Mouse (Mus musculus) MEL (cell line): ENCODE results near the gene Zmynd10. TPM values are rescaled to one million over a fixed set of nuclear protein-coding genes. Genes with fewer than 3 reads are reported as not detected.

Experiments used
- DNase-seq: peaks from one replicate; pipeline ENCODE4 v3.0.0; 2011; ENCODE audit warnings: low read depth, low spot score
- H3K27ac ChIP-seq: 2 replicates; pipeline ENCODE4 v1.5.1; 2012; ENCODE audit warnings: low read depth, mild to moderate bottlenecking, control low read depth, low read length, moderate library complexity; ENCODE audit not compliant: control insufficient read depth
- H3K27me3 ChIP-seq, 2 experiments: fragments of 150-350 bp in 1 of 2; sonication (generic) in 1 of 2; 2 replicates each; pipeline ENCODE4 v1.6.1; 2012; ENCODE audit warnings: low read length in 2 of 2, mild to moderate bottlenecking in 2 of 2, improper control_type of control experiment in 1 of 2, moderate library complexity in 1 of 2; ENCODE audit not compliant: insufficient read depth in 2 of 2, control insufficient read depth in 1 of 2
- H3K36me3 ChIP-seq, 2 experiments: 2 replicates each; pipeline ENCODE4 v1.6.1; 2012 to 2014; ENCODE audit warnings: low read length in 2 of 2, improper control_type of control experiment in 1 of 2, inconsistent platforms in 1 of 2, mild to moderate bottlenecking in 1 of 2; ENCODE audit not compliant: insufficient read depth in 2 of 2, control insufficient read depth in 1 of 2
- H3K4me1 ChIP-seq, 2 experiments: fragments of 150-350 bp in 1 of 2; sonication (generic) in 1 of 2; 2 replicates each; pipeline ENCODE4 v1.6.1; 2012; ENCODE audit warnings: low read length in 2 of 2, improper control_type of control experiment in 1 of 2, mild to moderate bottlenecking in 1 of 2; ENCODE audit not compliant: insufficient read depth in 2 of 2, control insufficient read depth in 1 of 2
- H3K4me3 ChIP-seq, 2 experiments: fragments of 150-350 bp in 1 of 2; sonication (generic) in 1 of 2; 2 replicates each; pipeline ENCODE4 v1.5.1; 2012; ENCODE audit warnings: low read depth in 2 of 2, low read length in 2 of 2, mild to moderate bottlenecking in 2 of 2, moderate library complexity in 2 of 2, control low read depth in 1 of 2, improper control_type of control experiment in 1 of 2; ENCODE audit not compliant: control insufficient read depth in 1 of 2, insufficient read depth in 1 of 2
- H3K79me2 ChIP-seq: 2 replicates; pipeline ENCODE4 v1.6.1; 2012; ENCODE audit warnings: mild to moderate bottlenecking, low read length, moderate library complexity; ENCODE audit not compliant: control insufficient read depth, poor library complexity, insufficient read depth
- H3K9ac ChIP-seq: 2 replicates; pipeline ENCODE4 v1.6.1; 2012; ENCODE audit warnings: low read depth, mild to moderate bottlenecking, control low read depth, low read length, moderate library complexity; ENCODE audit not compliant: control insufficient read depth, poor library complexity, severe bottlenecking
- H3K9me3 ChIP-seq: fragments of 150-350 bp; sonication (generic); replicated peaks from 2 replicates; pipeline ENCODE4 v1.6.1; 2012; ENCODE audit warnings: mild to moderate bottlenecking, low read length, improper control_type of control experiment, moderate library complexity; ENCODE audit not compliant: insufficient read depth
- BHLHE40 ChIP-seq: IDR thresholded peaks from 2 replicates; pipeline ENCODE4 v1.6.1; 2012; ENCODE audit warnings: low read depth, mild to moderate bottlenecking, inconsistent platforms, low read length, improper control_type of control experiment, borderline replicate concordance
- E2F4 ChIP-seq: IDR thresholded peaks from 2 replicates; pipeline ENCODE4 v1.6.1; 2011; ENCODE audit warnings: low read depth, low read length, improper control_type of control experiment, borderline replicate concordance
- EP300 ChIP-seq, 2 experiments: IDR thresholded peaks; 2 replicates each; pipeline ENCODE4 v1.6.1; 2011; ENCODE audit warnings: improper control_type of control experiment in 2 of 2, low read length in 2 of 2, low read depth in 1 of 2, mild to moderate bottlenecking in 1 of 2
- ETS1 ChIP-seq: IDR thresholded peaks from 2 replicates; pipeline ENCODE4 v1.6.1; 2012; ENCODE audit warnings: low read depth, mild to moderate bottlenecking, inconsistent platforms, low read length, improper control_type of control experiment, moderate library complexity
- GATA1 ChIP-seq: IDR thresholded peaks from 2 replicates; pipeline ENCODE4 v1.6.1; 2011; ENCODE audit warnings: low read depth, low read length, improper control_type of control experiment
- HCFC1 ChIP-seq: IDR thresholded peaks from 2 replicates; pipeline ENCODE4 v1.6.1; 2012; ENCODE audit warnings: low read depth, mild to moderate bottlenecking, inconsistent platforms, low read length, improper control_type of control experiment, moderate library complexity
- MAZ ChIP-seq: IDR thresholded peaks from 2 replicates; pipeline ENCODE4 v1.6.1; 2012; ENCODE audit warnings: low read depth, mild to moderate bottlenecking, inconsistent platforms, low read length, improper control_type of control experiment
- MEF2A ChIP-seq: IDR thresholded peaks from 2 replicates; pipeline ENCODE4 v1.6.1; 2014; ENCODE audit warnings: low read depth, mild to moderate bottlenecking, inconsistent platforms, low read length, improper control_type of control experiment; ENCODE audit not compliant: poor library complexity, insufficient replicate concordance, severe bottlenecking; ENCODE audit errors: extremely low read depth
- NELFE ChIP-seq: IDR thresholded peaks from 2 replicates; pipeline ENCODE4 v1.6.1; 2011; ENCODE audit warnings: low read depth, low read length, improper control_type of control experiment
- POLR2AphosphoS2 ChIP-seq: IDR thresholded peaks from 2 replicates; pipeline ENCODE4 v1.6.1; 2011; ENCODE audit warnings: low read length, improper control_type of control experiment
- RCOR1 ChIP-seq: IDR thresholded peaks from 2 replicates; pipeline ENCODE4 v1.6.1; 2012; ENCODE audit warnings: low read depth, mild to moderate bottlenecking, inconsistent platforms, low read length, improper control_type of control experiment
- SIN3A ChIP-seq: IDR thresholded peaks from 2 replicates; pipeline ENCODE4 v1.6.1; 2012; ENCODE audit warnings: low read length, improper control_type of control experiment, inconsistent platforms
- TAL1 ChIP-seq: IDR thresholded peaks from 2 replicates; pipeline ENCODE4 v1.6.1; 2012; ENCODE audit warnings: mild to moderate bottlenecking, inconsistent platforms, low read length, moderate library complexity, mixed read lengths
- TCF12 ChIP-seq: IDR thresholded peaks from 2 replicates; pipeline ENCODE4 v1.6.1; 2014; ENCODE audit warnings: low read depth, mild to moderate bottlenecking, inconsistent platforms, low read length, improper control_type of control experiment, moderate library complexity
- UBTF ChIP-seq: IDR thresholded peaks from 2 replicates; pipeline ENCODE4 v1.6.1; 2012; ENCODE audit warnings: low read depth, mild to moderate bottlenecking, inconsistent platforms, low read length, improper control_type of control experiment, moderate library complexity, borderline replicate concordance; ENCODE audit not compliant: insufficient read depth
- ZC3H11A ChIP-seq: IDR thresholded peaks from 2 replicates; pipeline ENCODE4 v1.6.1; 2012; ENCODE audit warnings: low read depth, mild to moderate bottlenecking, inconsistent platforms, low read length, improper control_type of control experiment
- ZKSCAN1 ChIP-seq: IDR thresholded peaks from 2 replicates; pipeline ENCODE4 v1.6.1; 2012; ENCODE audit warnings: low read depth, mild to moderate bottlenecking, inconsistent platforms, low read length, improper control_type of control experiment, moderate library complexity
- ZNF384 ChIP-seq: IDR thresholded peaks from 2 replicates; pipeline ENCODE4 v1.6.1; 2012; ENCODE audit warnings: low read depth, mild to moderate bottlenecking, inconsistent platforms, low read length, improper control_type of control experiment
- polyA plus RNA-seq, 2 experiments: library from polyadenylated mRNA; stranded (reverse) in 1 of 2; unstranded in 1 of 2; fragments of >175 nt in 1 of 2; fragments of >200 nt in 1 of 2; gene quantifications; 2 replicates each; pipeline versions ENCODE4 v1.2.1 to v1.2.4; 2012; ENCODE audit warnings: low replicate concordance in 2 of 2, low read depth in 1 of 2; ENCODE audit not compliant: insufficient read length in 2 of 2, insufficient read depth in 1 of 2, missing spikeins in 1 of 2
- total RNA-seq: library from RNA; depleted of rRNA; stranded (reverse); fragments of 300-350 nt; gene quantifications from 2 replicates; pipeline ENCODE4 v1.2.3, GENCODE M21; 2012

The Zmynd10 gene
- total and polyA plus RNA-seq, 3 experiments = 0.31 to 0.85 TPM; not detected in 1

DNA sequence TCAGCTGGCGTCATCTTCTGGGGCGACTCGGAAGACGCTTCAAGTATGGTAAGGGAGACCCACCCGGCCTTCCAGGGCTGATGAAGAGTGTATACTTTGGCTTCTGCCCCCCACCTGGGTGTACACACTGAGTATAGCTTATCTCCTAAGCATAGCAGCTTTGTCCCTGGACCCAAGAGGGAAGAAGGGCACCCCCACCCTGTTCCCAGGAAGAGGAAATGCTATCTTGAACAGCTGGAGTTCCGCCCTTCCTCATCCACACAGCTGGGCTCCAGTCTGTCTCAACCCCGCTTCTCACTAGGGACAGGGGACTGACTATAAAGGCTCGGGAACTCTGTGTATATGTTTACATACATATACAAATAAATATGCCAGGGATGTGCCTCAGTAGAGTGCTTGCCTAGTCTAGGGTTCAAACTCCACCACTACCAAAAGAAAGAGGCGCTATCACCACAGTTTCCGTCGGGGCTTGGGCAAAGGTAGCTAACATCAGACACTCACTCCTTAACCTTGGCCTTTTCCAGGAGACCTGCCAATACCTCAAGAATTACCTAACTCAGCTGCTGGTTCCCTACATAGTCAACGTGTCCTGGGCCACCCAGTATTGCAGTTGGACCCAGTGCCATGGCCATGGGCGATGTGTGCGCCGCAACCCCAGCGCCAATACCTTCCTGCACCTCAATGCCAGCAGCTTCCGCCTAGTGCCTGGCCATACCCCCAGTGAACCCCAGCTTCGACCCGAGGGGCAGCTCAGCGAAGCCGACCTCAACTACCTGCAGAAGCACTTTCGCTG, 24.6 kb downstream of the Zmynd10 start:
- peak overlapping the region; percentile 58 for H3K27ac ChIP-seq
- peak overlapping the region; percentile 18; the same call in 1 of the 2 replicates for H3K9ac ChIP-seq
- peaks cover 0 to 30% of the 10 kb centered on the region in 2 experiments; a peak in 2 of 4 replicates for H3K36me3 ChIP-seq
- H3K4me3 ChIP-seq = no peak overlapping the region
- no peaks in the 10 kb centered on the region for H3K9me3 ChIP-seq
- peaks cover 14% of the 10 kb centered on the region for H3K79me2 ChIP-seq
- H3K27me3 ChIP-seq = no peaks in the 10 kb centered on the region
- TF ChIP-seq ZNF384 = no peak
- TF ChIP-seq HCFC1 = peak; percentile 49
- TF ChIP-seq SIN3A = no peak; the same call in 1 of the 2 replicates
- 0 out of 2 replicates have a peak, but pooled peaks have one; percentile 7 for TF ChIP-seq BHLHE40
- TF ChIP-seq TCF12 = no peak
- peak; percentile 98 for TF ChIP-seq ETS1
- 0 out of 2 replicates have a peak, but pooled peaks have one; percentile 51 for TF ChIP-seq MAZ
- TF ChIP-seq GATA1 = peak; percentile 46; the same call in 1 of the 2 replicates
- TF ChIP-seq ZC3H11A = no peak
- no peak for TF ChIP-seq UBTF
- TF ChIP-seq MEF2A = no peak
- 0 out of 2 replicates have a peak, but pooled peaks have one; percentile 28 for TF ChIP-seq RCOR1
- peak; percentile 45 to 71; a peak in 3 of 4 replicates for TF ChIP-seq EP300 (IDR thresholded peaks at IDR 0.05; ENCODE audit: low read depth in 1 of 2, low read length in 2 of 2)
- TF ChIP-seq POLR2AphosphoS2 = no peak
- peak; percentile 54 for DNase-seq
- H3K4me1 ChIP-seq = peaks cover 9 to 47% of the 10 kb centered on the region in 2 experiments

- Histone ChIP-seq H3K36me3 (peaks cover 0 to 30% of the 10 kb centered on the region in 2 experiments; a peak in 2 of 4 replicates), H3K9ac (no peak overlapping the region), H3K4me3 (no peak overlapping the region), H3K27ac (no peak overlapping the region; the same call in 1 of the 2 replicates), H3K27me3 (no peaks in the 10 kb centered on the region), H3K4me1 (peaks cover 9 to 48% of the 10 kb centered on the region in 2 experiments), H3K79me2 (peaks cover 14% of the 10 kb centered on the region), H3K9me3 (no peaks in the 10 kb centered on the region)
- no peak for TF ChIP-seq UBTF
- no peak for TF ChIP-seq NELFE
- no peak for TF ChIP-seq MAZ
- TF ChIP-seq E2F4 = no peak
- TF ChIP-seq ZKSCAN1 = no peak
- TF ChIP-seq TAL1 = no peak
- no peak for DNase-seq
These were observed 25.2 kb downstream of the Zmynd10 start for GRCm38 (mm10) chr9:107572327-107572662.
